Mouse (Mus musculus) heart, adult 2 months (tissue): ENCODE data around the gene Filip1l. TPM values are rescaled to one million over a fixed set of nuclear protein-coding genes. Genes with fewer than 3 reads are reported as not detected.

Experiments used
- DNase-seq, 2 experiments: peaks; one replicate each; pipeline ENCODE4 v3.0.0; 2021
- H3K27ac ChIP-seq: fragments of 200-600 bp; 2 replicates; pipeline ENCODE4 v1.8.1; 2022
- H3K27me3 ChIP-seq: fragments of 200-500 bp; 2 replicates; pipeline ENCODE4 v1.6.1; 2012; ENCODE audit warnings: mild to moderate bottlenecking, low read length, inconsistent platforms, mixed read lengths; ENCODE audit not compliant: control insufficient read depth, insufficient read depth
- H3K36me3 ChIP-seq: fragments of 200-500 bp; 2 replicates; pipeline ENCODE4 v1.6.1; 2012; ENCODE audit warnings: low read length, inconsistent platforms; ENCODE audit not compliant: control insufficient read depth, insufficient read depth
- H3K4me1 ChIP-seq: fragments of 200-500 bp; 2 replicates; pipeline ENCODE4 v1.6.1; 2011; ENCODE audit warnings: low read length; ENCODE audit not compliant: control insufficient read depth, insufficient read depth
- H3K4me3 ChIP-seq: fragments of 200-600 bp; 2 replicates; pipeline ENCODE4 v1.8.1; 2022
- H3K79me2 ChIP-seq: fragments of 200-500 bp; replicated peaks from 2 replicates; pipeline ENCODE4 v1.6.1; 2012; ENCODE audit warnings: mild to moderate bottlenecking, inconsistent platforms, low read length, moderate library complexity, mixed read lengths; ENCODE audit not compliant: control insufficient read depth, insufficient read depth
- H3K9ac ChIP-seq: fragments of 200-500 bp; 2 replicates; pipeline ENCODE4 v1.6.1; 2012; ENCODE audit warnings: low read depth, mild to moderate bottlenecking, control low read depth, inconsistent platforms, low read length, mixed read lengths
- CTCF ChIP-seq: fragments of 200-600 bp; IDR thresholded peaks from 2 replicates; pipeline ENCODE4 v1.8.1; 2022; ENCODE audit warnings: antibody characterized with exemption, mild to moderate bottlenecking, moderate library complexity
- EP300 ChIP-seq: fragments of 200-500 bp; IDR thresholded peaks from 2 replicates; pipeline ENCODE4 v1.6.1; 2011; ENCODE audit warnings: low read depth, low read length, control low read depth; ENCODE audit not compliant: insufficient read depth
- POLR2A ChIP-seq: fragments of 200-500 bp; IDR thresholded peaks from 2 replicates; pipeline ENCODE4 v1.6.1; 2011; ENCODE audit warnings: mild to moderate bottlenecking, low read depth, low read length, control low read depth; ENCODE audit not compliant: insufficient read depth
- WGBS: fragments of 180-500 bp; shearing (Covaris S2); methylation state at CpG from one replicate; pipeline ENCODE4 v1.1.7; 2018; 5-methylcytosine and 5-hydroxymethylcytosine counted together
- intact Hi-C: fragments of 180-260 bp; cut with DNase I; formaldehyde crosslinking; loops from one replicate; pipeline ENCODE4 v1.15.1; 2025
- polyA plus RNA-seq: library from polyadenylated mRNA; depleted of rRNA; stranded (reverse); fragments of >200 nt; gene quantifications from 2 replicates; pipeline ENCODE4 v1.2.3, GENCODE M21; 2012
- total RNA-seq, 2 experiments: library from RNA; stranded (reverse); gene quantifications; 2 replicates each; pipeline ENCODE4 v1.2.3; 2021

The Filip1l gene
- total and polyA plus RNA-seq, 3 experiments = 9.2 to 36.3 (median 35.0) TPM

- Histone ChIP-seq H3K36me3 (no peaks in the 10 kb centered on the region), H3K27me3 (no peaks in the 10 kb centered on the region), H3K27ac (no peak overlapping the region), H3K4me3 (no peak overlapping the region), H3K79me2 (no peaks in the 10 kb centered on the region; the same call in 1 of the 2 replicates), H3K4me1 (no peaks in the 10 kb centered on the region; the same call in none of the 2 replicates), H3K9ac (no peak overlapping the region)
- no peak for TF ChIP-seq CTCF
- TF ChIP-seq EP300 = no peak
- TF ChIP-seq POLR2A = no peak
- no peak for DNase-seq
- intact Hi-C loops = no loop called here
- WGBS = 82% methylated on average over 4 of the region's 4 CpGs
Measured at GRCm38 (mm10) chr16:57402910-57403309, 50.0 kb downstream of the Filip1l start.

GRCm38 (mm10) chr16:57403825-57404224, 50.9 kb downstream of the Filip1l start:
- TF ChIP-seq CTCF (no peak), POLR2A (no peak)
- Histone ChIP-seq H3K79me2 (no peaks in the 10 kb centered on the region; the same call in 1 of the 2 replicates), H3K36me3 (no peaks in the 10 kb centered on the region), H3K9ac (no peak overlapping the region), H3K27ac (no peak overlapping the region), H3K4me1 (no peaks in the 10 kb centered on the region; the same call in none of the 2 replicates), H3K4me3 (no peak overlapping the region), H3K27me3 (no peaks in the 10 kb centered on the region)
- no peak for DNase-seq
- WGBS = 84% methylated on average over 5 of the region's 5 CpGs
- intact Hi-C loops = no loop called here

GRCm38 (mm10) chr16:57412766-57413165, 59.9 kb downstream of the Filip1l start:
- no peak for DNase-seq
- TF ChIP-seq CTCF = no peak
- TF ChIP-seq EP300 = no peak
- no peak for TF ChIP-seq POLR2A
- intact Hi-C loops = no loop called here
- Histone ChIP-seq H3K27ac (no peak overlapping the region), H3K79me2 (no peaks in the 10 kb centered on the region), H3K36me3 (no peaks in the 10 kb centered on the region), H3K27me3 (no peaks in the 10 kb centered on the region), H3K9ac (no peak overlapping the region), H3K4me1 (peaks cover 2% of the 10 kb centered on the region), H3K4me3 (no peak overlapping the region)
- 70% methylated on average over 4 of the region's 4 CpGs for WGBS

- TF ChIP-seq EP300 (no peak), POLR2A (no peak), CTCF (no peak)
- H3K79me2 ChIP-seq = no peaks in the 10 kb centered on the region
- no peaks in the 10 kb centered on the region for H3K27me3 ChIP-seq
- intact Hi-C loops = no loop called here
- 49% methylated on average over 2 of the region's 2 CpGs for WGBS
- H3K4me3 ChIP-seq = no peak overlapping the region
- DNase-seq = no peak
- peaks cover 5% of the 10 kb centered on the region for H3K36me3 ChIP-seq
- no peak overlapping the region for H3K9ac ChIP-seq
- H3K4me1 ChIP-seq = peaks cover 11% of the 10 kb centered on the region
- no peak overlapping the region for H3K27ac ChIP-seq
Measured at GRCm38 (mm10) chr16:57416049-57416448, 63.2 kb downstream of the Filip1l start.

GRCm38 (mm10) chr16:57417017-57417416, 64.1 kb downstream of the Filip1l start:
- intact Hi-C loops = no loop called here
- WGBS = 78% methylated on average over 9 of the region's 9 CpGs
- Histone ChIP-seq H3K79me2 (no peaks in the 10 kb centered on the region), H3K27ac (no peak overlapping the region), H3K27me3 (no peaks in the 10 kb centered on the region; the same call in 1 of the 2 replicates), H3K4me1 (peaks cover 16% of the 10 kb centered on the region), H3K4me3 (no peak overlapping the region), H3K9ac (no peak overlapping the region), H3K36me3 (peaks cover 10% of the 10 kb centered on the region)
- TF ChIP-seq CTCF (no peak), EP300 (no peak), POLR2A (no peak)
- no peak for DNase-seq

GRCm38 (mm10) chr16:57417955-57418354, 65.1 kb downstream of the Filip1l start:
- H3K79me2 ChIP-seq = no peaks in the 10 kb centered on the region
- WGBS = 69% methylated on average over 1 of the region's 1 CpGs
- TF ChIP-seq POLR2A (no peak), EP300 (no peak), CTCF (no peak)
- H3K4me3 ChIP-seq = no peak overlapping the region
- intact Hi-C loops = no loop called here
- no peaks in the 10 kb centered on the region; the same call in 1 of the 2 replicates for H3K27me3 ChIP-seq
- H3K4me1 ChIP-seq = peaks cover 19% of the 10 kb centered on the region
- peaks cover 13% of the 10 kb centered on the region for H3K36me3 ChIP-seq
- no peak overlapping the region for H3K9ac ChIP-seq
- DNase-seq = no peak
- H3K27ac ChIP-seq = no peak overlapping the region

- no peak overlapping the region for H3K4me3 ChIP-seq
- H3K27ac ChIP-seq = peak overlapping the region; percentile 69
- H3K79me2 ChIP-seq = no peaks in the 10 kb centered on the region
- intact Hi-C loops = no loop called here
- WGBS = 55% methylated on average over 5 of the region's 5 CpGs
- no peaks in the 10 kb centered on the region; the same call in 1 of the 2 replicates for H3K27me3 ChIP-seq
- peak overlapping the region; percentile 63; the same call in 1 of the 2 replicates for H3K9ac ChIP-seq
- H3K36me3 ChIP-seq = peaks cover 13% of the 10 kb centered on the region
- peak; percentile 53 to 57 for DNase-seq
- H3K4me1 ChIP-seq = peaks cover 20% of the 10 kb centered on the region
- TF ChIP-seq POLR2A (no peak), EP300 (no peak), CTCF (no peak)
Measured at GRCm38 (mm10) chr16:57419332-57419731, 66.4 kb downstream of the Filip1l start.
